Mouse (Mus musculus) ovary, postnatal 36 days (tissue): Measurements from ENCODE around the gene Hdac8.

ENCODE experiments used
- DNase-seq: peaks from one replicate; pipeline ENCODE4 v3.0.0; 2022; ENCODE audit warnings: low spot score, mixed read lengths

Gene Hdac8

DNA sequence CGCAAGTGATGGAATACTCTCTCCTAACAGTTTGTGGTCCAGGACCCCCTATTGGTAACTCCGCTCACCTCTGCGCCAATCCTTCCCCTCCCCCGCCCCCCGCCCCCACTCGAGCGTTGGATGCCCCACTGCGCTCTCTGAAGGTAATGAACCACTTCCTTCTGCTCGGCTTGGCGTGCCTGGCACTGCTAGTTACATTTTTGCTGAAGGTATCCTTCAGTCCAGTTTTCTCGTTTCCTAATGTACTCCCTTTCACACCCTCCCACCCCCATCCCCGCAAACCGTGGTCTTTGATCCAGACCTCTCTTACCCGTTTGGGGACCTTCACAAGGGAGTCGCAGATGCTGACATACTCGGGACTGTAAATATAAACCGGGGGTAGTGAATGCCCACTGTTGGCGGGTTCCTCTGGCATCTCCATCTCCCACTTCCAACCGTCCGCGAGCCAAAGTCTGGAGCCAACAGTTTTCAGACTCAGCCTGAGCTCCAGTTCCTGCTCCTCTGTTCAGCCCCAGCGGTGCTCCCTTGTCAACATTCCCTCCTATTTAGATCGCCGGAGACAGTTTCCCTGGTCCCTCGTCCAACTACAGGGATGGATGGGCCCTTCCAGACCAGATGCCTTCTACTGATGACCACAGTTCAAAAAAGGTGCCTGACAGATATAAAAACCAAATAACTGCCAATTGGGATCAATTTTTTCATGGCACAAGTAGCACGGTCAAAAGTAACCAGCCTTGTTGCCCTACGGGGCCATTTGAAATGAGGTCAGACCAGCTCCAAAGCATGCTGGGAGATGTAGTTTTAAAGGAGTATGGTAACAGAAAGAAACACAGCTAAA, at the start of gene Hdac8:
Gene Hdac8 (minus strand): TSS at position 716 of the 838 bp plus-strand sequence.
- peak; percentile 43 for DNase-seq

DNA sequence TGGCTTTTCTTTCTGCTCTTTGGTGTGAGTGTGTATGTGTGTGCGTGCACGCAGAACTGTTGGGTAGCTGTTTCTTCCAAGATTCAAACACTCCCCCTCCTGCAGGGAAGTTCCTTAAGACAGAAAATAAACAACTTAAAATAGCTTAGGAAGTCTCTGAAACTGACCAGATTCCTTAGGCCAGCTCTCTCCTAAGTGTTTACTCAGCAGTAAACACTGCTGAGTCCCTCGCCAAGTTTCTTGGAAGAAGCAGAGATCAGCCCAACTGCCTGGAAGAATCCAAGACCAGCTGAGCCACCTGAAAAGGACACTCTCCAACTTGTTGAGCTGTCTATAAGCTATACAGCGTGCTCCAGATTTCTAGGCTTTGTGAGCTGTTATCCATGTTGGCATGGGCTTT, 4.0 kb upstream of the Hdac8 start:
- no peak for DNase-seq

DNA sequence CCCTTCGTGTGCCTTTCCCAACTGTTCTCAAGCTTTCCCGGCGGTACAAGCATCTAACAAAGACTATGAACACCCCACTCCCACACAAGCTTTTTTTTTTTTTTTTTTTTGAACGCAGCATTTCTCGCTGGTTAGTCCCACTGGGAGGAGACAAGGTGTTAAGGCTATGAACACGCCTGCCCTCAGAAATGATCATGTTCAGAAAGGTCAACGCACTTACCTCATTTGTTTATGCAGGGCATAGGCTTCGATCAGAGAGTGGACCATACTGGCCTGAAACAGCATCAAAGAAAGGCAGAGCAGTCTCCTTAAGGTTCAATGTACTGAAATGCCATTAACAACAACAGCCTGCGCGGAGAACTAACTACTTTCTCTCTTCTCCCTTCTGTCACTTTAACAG, 980 bp downstream of the Hdac8 start:
- DNase-seq = no peak

DNA sequence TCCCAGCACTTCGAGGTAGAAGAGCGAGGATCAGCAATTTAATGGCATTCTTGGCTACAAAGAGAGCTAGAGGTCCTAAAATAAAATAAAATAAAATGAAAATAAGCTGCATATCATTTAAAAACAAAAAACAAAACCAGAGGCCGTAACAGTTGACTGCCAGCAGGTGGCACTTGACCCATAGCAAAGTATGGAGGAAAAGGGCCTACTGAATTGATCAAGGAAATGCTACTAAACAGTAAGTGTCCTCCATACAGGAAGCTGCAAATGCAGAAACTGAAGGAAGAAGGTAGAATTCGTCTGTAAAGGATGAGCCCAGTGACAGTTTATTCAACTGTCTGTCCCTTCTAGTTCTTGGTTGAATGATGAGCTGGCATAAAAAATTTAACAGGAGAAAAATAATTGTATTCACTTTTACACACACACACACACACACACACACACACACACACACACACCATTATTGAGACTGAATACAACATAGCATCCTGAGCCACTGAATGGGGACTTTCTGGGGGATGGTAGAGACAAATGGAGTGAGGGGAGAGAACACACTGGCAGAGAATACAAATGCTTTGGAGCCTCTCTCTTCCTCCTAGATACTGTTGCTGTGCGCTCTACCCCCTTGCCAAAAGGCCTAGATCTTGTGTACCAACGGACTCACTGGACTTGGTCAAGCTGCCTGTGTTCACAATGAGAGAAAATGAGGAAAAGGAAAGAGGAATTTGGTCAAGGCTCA, 11.0 kb downstream of the Hdac8 start:
- no peak for DNase-seq

DNA sequence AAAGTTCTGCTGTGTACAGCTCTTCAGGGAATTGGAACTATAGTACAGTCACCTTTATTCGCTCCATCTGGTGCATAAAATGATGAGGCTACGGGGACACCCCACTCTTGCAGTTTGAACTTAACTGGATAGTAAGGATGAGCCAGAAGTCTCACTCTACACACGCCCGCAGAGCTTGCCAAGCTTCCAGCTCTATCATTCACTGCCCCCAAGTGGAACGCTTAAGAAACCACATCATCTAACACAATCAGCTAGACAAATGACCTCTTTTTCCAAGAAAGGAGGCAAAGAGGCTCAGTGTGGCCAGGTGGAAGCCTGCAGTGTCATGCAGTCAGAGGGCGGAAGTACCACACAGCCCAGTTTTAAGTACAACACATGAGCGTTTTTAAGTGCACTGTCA, 19.6 kb downstream of the Hdac8 start:
- no peak for DNase-seq

DNA sequence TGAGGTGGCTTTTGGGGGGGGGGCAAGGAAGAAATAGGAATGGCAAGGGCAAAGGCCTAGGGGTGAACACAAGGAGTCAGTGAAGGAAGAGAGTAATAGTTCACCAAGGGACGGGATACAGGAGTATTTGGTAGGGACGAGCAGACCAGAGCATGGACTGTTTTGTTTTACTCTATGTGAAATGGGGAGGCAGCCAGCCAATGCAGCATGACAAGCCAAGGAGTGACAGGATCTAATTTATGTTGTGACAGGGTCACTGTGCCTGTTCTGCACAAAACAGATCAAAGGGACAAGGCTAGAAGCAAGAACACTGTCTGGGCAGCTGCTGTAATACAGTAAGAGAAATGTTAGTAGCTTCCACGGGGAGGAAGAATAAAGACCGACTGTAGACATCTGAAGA, 25.5 kb downstream of the Hdac8 start:
- no peak for DNase-seq

DNA sequence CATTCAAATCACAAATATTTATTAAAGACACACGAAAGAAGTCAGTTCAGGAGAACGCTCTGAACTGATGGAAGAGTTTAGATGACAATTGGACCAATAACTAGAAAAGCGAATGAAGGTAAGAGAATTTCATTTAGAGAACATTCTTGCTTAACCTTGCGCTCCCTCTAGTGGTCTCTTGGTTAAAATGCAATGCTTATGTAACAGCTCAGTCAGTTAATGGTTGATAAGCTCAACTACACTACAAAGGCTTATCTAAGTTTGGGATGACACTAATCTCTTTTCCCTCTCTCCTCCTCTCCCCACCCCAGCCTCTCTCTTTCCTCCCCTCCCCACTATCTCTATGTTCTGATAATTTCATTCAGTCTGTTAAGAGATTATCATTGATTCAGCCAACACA, 26.2 kb downstream of the Hdac8 start:
- no peak for DNase-seq

DNA sequence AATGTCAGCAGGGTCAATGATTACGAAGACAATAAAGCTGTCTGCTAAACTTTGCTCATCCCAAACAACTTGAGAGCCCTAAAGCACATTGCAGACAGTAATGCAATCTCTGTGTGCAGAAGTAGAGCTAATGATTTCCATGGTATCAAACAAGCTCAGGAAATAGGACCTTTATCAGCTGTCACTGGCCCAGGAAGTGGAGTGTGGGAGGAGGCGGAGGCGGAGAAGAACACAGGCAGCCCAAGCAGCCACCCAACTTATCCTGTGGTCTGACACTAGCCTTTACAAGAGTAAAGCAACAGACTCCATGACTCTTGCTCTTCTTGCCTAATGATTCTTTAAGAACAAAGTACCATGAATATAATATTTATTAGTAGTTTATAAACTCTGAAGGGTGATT, 26.7 kb downstream of the Hdac8 start:
- DNase-seq = no peak

DNA sequence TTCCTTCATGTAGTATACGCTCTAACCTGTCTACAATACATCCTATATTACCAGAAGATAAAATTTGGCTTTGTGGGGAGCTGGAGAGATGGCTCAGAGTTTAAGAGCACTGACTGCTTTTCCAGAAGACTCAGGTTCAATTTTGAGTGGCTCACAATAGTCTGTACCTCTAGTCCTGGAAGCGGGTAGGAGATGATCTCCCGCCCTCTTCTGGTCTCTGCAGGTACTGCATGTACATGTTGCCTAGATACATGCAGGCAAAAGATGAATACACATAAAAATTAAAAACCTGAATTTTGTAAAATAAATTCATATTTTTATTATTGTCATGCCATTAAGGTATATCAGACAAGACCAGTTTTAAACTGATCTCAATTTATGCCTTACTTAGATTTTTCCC, 28.4 kb downstream of the Hdac8 start:
- peak; percentile 53 for DNase-seq

DNA sequence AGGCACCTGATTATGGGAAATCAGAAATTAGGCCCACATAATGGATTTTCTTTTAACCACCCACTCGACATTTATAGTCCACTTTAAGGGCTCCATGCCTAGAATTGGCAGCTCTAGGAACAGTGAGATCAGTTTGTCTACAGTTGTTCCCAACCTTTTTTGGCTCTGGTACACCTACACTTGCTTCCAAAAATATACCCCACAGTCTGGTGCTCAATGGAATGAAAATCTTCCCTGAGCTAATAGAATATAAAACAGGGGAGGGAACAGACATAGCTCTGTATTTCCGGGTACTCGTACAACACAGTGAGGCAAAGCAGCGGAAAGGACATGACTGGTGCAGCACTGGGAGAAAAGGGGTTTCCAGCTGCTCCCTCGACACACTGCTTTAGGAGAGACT, 29.6 kb downstream of the Hdac8 start:
- DNase-seq = no peak

DNA sequence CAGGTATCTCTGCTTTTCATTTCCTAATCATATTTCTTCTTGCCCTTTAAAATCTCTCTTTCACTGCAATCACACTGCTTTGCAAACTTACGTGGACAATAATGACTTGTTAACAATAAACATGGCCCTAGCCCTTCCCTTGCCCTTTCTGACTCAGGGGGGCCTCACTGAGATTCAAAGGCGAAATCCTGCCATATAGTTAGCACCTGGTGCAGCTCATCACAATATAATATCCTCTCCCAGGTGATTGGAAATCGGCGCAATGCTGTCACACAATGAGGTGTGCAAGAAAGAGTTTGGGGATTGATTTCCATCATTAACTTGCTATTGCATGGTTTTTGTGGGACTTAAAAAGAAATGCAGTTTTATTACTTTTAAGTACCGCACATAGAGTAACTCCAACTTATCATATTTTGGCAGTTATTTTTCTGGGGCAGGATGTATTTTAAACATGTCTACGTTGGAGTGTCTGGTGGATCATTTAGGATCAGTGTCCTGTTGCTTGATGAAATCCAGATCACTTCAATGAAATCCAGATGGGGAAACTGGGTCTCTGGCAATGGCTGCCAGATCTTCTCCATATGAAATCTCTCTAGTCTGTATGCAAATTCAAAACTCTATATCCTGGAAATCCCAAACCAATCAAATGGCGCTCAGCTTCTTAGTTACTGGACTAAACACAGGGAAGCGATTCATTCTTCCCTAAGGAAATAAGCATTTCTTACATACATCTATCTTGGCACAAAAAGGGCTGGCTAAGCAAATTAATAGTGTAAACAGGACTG, 86.6 kb downstream of the Hdac8 start:
- no peak for DNase-seq

DNA sequence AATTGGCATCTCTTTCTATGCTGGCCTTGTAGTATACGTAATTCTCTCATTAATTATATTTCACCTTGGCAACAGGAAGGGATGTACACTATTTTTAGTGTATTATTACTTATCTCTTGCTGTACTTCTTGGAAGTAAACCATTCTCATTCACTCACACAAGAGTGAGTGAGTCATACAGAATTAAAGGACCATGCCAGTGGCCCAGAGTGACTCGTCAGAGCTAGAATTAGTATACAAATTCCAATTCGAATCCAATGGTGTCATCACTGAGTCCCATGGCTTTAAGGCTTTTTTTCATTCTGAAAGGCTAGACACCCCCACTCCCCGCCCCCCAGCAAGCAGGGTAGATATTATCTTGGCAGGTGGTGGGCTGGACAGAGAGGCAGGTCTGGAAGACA, 88.2 kb downstream of the Hdac8 start:
- no peak for DNase-seq

DNA sequence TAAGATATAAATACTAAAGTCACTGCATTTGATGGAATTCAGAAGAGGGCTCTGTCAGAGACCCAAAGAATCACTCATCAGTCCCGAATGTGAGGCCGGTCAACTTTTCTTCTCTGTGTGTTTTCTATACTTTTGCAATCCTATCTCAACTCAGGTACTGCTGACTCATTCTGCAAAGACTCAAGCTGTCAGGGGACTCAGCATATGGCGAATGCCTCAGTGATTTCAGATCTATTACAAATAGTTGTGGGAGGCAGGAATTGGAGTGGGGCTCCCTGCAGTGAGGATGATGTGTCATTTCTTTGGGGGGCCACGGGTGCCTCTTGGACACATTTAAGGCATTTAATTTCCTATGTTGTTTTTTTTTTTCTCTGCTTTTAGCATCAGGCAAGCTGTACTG, 88.8 kb downstream of the Hdac8 start:
- DNase-seq = no peak

DNA sequence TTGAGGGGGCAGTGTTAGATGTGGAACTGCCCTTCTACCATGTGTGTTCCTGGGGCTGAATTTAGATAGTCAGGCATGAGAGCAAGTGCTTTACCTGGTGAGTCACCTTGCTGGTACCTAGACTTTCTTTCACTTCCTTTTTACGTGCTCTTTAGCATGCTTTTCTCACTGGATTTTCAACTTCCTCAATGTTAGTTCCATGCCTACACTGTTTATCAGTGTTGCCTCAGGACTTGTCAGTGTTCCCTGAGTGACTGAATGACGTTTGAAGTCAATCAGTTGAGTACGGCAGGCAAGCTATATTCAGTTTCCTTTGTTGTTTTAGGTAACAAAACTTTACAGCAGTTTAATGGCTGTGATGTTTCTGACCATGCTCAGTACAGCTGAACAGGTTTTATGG, 120.4 kb downstream of the Hdac8 start:
- DNase-seq = no peak

DNA sequence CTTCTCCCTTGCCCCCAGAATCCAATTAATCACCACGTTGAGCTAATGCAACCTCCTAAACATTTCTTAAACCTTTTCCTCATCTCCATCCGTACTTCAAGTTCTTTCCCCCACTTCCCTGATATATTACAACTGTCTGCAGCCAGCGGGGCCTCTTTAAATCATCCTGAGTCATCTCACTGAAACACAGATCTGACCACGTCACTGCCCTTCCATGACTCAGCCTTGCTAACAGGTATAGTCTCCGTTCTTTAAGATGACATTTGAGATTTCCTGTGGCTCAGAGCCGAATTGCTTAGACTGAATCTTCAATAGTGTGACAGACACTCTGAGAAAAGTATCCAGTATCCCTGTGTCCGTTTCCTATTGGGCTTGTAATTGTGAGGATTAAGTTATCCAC, 122.0 kb downstream of the Hdac8 start:
- DNase-seq = no peak

DNA sequence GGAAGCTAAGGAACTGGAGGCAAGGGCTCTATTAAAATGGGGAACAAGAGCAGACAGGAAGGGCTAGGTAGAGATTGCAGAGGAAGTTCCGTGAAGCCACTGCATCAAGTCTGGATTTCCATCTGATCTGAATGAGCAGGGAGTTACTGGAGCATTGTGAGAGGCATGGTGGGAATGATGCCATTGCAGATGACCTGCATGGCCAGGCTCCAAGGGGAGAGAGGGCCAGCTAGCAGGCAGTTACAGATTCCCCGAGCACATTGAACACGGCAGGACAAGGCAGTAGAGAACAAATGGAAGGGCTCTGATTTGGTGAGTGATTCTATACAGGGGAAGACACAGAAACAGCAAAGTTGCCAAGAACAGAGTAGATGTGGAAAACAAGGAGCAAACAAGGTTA, 138.6 kb downstream of the Hdac8 start:
- DNase-seq = peak; percentile 7

DNA sequence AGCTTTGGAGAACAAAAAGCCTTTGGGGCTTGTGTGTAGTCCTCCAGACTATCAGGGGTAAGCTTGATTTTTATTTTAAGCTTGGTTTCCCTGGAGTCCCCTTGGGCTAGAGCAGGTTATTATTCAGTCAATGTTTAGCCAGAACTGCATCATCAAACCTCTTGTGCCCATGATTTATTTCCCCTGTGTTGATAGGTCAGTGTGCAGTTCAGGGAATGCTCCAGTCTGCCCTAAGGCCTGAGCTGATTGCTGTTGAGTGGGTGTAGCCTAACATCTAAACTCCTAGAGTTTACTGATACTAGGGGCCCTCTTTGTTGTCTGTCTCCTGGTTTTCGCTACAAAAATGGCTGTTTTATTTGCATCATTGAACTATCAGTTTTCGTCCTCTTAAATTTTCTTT, 142.9 kb downstream of the Hdac8 start:
- no peak for DNase-seq

DNA sequence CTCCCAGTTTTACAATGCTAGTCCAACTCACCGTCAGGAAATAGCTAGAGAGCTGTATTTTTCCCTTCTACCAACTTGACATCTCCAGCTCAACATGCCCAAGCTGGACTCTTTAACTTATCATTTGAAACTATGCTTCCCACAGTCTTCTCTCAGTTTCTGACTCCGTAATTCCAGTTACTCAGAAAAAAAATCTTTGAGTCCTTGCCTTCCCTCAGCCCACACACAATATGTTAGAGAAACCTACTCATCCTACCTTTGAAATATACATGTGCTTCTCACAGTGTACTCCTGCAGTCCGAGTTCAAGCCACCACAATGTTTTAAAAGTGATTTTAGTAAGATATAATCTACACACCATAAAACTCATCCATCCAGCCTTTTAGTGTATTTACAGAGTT, 151.7 kb downstream of the Hdac8 start:
- no peak for DNase-seq

DNA sequence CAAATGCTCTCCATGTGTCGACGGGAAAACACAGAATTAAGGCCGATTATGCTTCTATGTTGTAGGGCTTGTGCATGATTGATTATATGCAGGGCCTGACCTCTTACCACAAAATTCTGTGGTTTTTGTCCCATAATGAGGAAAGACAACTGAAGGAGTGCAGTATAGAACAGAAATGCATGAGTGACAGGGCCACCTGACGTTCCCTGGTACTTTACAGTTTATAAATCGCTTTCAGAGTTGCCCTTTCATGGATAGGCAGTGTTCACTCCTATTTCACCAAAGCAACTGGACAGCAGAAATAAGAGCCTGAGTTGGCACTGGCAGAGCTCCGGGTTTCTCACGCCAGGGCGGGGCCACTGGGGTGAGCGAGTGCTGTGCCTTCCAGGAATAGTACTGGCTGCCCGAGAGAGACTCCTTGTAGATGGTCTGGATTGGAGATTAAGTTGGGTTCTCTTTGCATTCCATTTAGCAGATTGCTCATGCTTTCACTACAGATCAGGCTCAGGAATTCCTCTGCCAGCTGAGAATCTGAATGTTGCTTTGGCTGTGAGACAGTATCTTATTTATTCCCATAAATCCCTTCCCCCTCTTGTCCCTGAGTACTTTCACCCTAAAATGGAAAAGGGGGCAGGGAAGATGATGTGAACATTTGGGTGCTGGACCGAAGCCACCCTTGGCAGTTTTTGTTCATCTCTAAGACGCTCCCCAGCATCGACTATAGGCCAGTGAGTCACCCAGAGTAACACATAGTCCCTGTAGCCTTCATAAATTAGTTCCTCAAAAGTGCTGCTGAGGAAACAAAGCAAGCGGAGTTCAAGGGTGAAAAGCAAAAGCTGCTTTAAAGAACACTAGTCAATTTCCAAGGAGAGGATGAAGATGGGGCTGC, 155.1 kb downstream of the Hdac8 start:
- DNase-seq = peak; percentile 14

DNA sequence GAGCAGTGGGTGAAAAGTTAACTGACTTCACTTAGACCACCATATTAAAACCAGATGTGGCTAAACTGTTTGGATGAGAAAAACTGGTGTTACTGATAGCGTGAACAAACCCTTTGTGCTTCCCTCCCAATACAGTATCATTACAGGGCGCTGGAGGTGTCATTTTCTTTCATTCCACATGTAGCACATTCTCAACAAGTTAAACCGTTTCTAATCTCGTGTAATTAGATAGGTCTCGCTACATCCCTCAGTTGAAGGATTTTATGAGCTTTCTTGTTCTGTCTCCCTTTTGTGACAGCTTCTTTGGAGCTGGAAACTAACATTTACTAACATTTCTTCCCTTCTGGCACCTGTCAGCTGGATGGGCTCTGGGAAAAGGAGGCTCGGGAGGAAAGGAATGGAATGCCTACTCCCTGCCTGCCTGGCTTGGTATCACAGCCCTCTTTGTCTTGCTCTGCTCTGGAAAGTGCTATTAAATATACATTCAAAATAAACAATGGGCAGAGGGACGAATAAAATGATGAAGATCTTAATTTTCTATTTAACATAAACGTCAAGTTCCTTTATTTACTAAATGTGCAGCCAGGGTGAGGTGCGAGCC, 156.2 kb downstream of the Hdac8 start:
- no peak for DNase-seq

DNA sequence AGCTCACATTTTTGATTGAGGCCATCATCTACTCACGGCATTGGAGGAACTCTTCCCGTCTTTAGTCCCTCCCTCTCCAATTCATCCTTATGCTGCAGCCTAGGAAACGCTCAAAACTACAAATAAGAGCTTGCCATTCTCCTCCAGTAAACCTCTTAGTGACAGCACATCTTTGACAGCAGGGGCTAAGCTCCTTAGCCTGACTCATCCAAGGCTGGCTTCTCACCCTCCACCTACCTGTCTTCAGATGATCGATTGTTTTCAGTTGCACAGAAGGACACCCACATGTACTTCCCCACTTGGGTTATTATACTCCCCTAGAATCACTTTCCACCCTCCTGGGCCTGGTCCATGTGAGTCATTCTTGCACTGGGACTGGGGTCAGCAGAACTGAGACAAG, 163.5 kb downstream of the Hdac8 start:
- no peak for DNase-seq
